9 mouse cellular contexts compared by ENCODE assay signal in the genomic region with DNA sequence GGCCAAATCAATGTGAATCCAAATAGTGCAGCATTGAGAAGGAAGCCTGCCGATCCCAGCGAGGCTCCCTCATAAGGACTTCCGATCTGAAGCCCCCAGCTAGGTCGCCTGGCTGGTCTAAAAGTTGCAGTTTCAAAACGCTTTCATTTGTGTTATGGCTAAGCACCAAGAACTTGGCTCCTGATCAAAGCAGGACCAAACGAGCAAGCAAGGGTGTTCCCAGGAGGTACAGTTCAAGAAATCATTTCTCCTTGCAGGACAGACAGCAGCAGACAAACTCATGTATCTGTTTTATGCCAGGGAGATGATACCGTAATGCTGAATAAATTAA.
DNase-seq lines count a peak whose midpoint lies in the region; ATAC-seq and TF ChIP-seq lines count a peak whose summit lies in the region.
"Had no signal": no experiment of that assay in that cellular context is flagged by ENCODE, and none has a peak within 500 bp of the region (broad histone marks: within the 10 kb centered on the region; RNA-seq: fewer than 3 reads in every experiment).

No protein-coding gene starts in this region.

- H3K4me2 ChIP-seq in heart, embryonic 14.5 days (ENCODE audit: low read length): peak overlapping the region; percentile 70
- H3K4me2 ChIP-seq in hindbrain, embryonic 14.5 days (replicated peaks): peak overlapping the region; percentile 59
- peak overlapping the region; percentile 63 for H3K4me2 ChIP-seq in midbrain, embryonic 12.5 days (replicated peaks)

- no peaks in the 10 kb centered on the region for H3K36me3 ChIP-seq in heart, embryonic 14.5 days (ENCODE audit: control insufficient read depth, insufficient read depth, low read length)
- no peaks in the 10 kb centered on the region for H3K36me3 ChIP-seq in hindbrain, embryonic 14.5 days (replicated peaks; ENCODE audit: control insufficient read depth, insufficient read depth)
- no peaks in the 10 kb centered on the region for H3K36me3 ChIP-seq in midbrain, embryonic 12.5 days
- no peaks in the 10 kb centered on the region for H3K36me3 ChIP-seq in thymus, adult 2 months (ENCODE audit: control insufficient read depth, insufficient read depth, low read length)

- no peak for ATAC-seq in heart, embryonic 14.5 days (ENCODE audit: insufficient number of reproducible peaks, insufficient read depth, low FRiP score, low read depth)
- ATAC-seq in hindbrain, embryonic 14.5 days (ENCODE audit: low FRiP score): no peak
- no peak for ATAC-seq in midbrain, embryonic 12.5 days (ENCODE audit: low FRiP score, low read depth)
- no peak for ATAC-seq in megakaryocyte, adult 5-6 weeks (ENCODE audit: poor library complexity, severe bottlenecking)

- peaks cover 8 to 15% of the 10 kb centered on the region in 2 experiments for H3K4me1 ChIP-seq in heart, embryonic 14.5 days (ENCODE audit: control insufficient read depth in 2 of 2, insufficient read depth in 2 of 2, low read length in 2 of 2)
- peaks cover 3% of the 10 kb centered on the region; the same call in 1 of the 2 replicates for H3K4me1 ChIP-seq in cortical plate, adult 2 months (ENCODE audit: control insufficient read depth, insufficient read depth, low read length)
- H3K4me1 ChIP-seq in hindbrain, embryonic 14.5 days (replicated peaks; ENCODE audit: control insufficient read depth, insufficient read depth, low read length): peaks cover 10% of the 10 kb centered on the region
- H3K4me1 ChIP-seq in midbrain, embryonic 12.5 days: peaks cover 21% of the 10 kb centered on the region
- peaks cover 9% of the 10 kb centered on the region for H3K4me1 ChIP-seq in thymus, adult 2 months (replicated peaks; ENCODE audit: control insufficient read depth, insufficient read depth, low read length)

- no peak for DNase-seq in heart, adult 9 months (ENCODE audit: low spot score in 2 of 2)
- no peak for DNase-seq in hindbrain, embryonic 14.5 days (ENCODE audit: low spot score)
- no peak for DNase-seq in natural killer cell, adult 2 months (ENCODE audit: low spot score in 2 of 2)
- no peak for DNase-seq in thymus, adult 2 months
- DNase-seq: thymus, postnatal 36 days had no signal

- peak overlapping the region; percentile 74 to 82 for H3K27ac ChIP-seq in heart, embryonic 14.5 days (replicated peaks in 1 of 2; ENCODE audit: control insufficient read depth in 1 of 2, insufficient read depth in 1 of 2, low read depth in 2 of 2, low read length in 2 of 2)
- no peak overlapping the region for H3K27ac ChIP-seq in cortical plate, adult 2 months (ENCODE audit: insufficient read depth, low read length)
- H3K27ac ChIP-seq in hindbrain, embryonic 14.5 days: peak overlapping the region; percentile 71; the same call in 1 of the 2 replicates
- H3K27ac ChIP-seq in midbrain, embryonic 12.5 days (replicated peaks): peak overlapping the region; percentile 64
- H3K27ac ChIP-seq in thymus, adult 2 months (ENCODE audit: control insufficient read depth, insufficient read depth, low read length): no peak overlapping the region

- H3K27me3 ChIP-seq in heart, embryonic 14.5 days (ENCODE audit: control insufficient read depth, insufficient read depth, low read length): 0 out of 2 replicates have a peak, but pooled peaks cover 3% of the 10 kb centered on the region
- H3K27me3 ChIP-seq in hindbrain, embryonic 14.5 days (ENCODE audit: control insufficient read depth, insufficient read depth, low read length): no peaks in the 10 kb centered on the region
- H3K27me3 ChIP-seq in midbrain, embryonic 12.5 days: no peaks in the 10 kb centered on the region
- no peaks in the 10 kb centered on the region for H3K27me3 ChIP-seq in thymus, adult 2 months (ENCODE audit: control insufficient read depth, insufficient read depth, low read length)

- TF ChIP-seq CTCF in cortical plate, adult 2 months (IDR thresholded peaks at IDR 0.05; ENCODE audit: extremely low read depth, insufficient read depth, low read length): no peak
- no peak for TF ChIP-seq CTCF in thymus, adult 2 months (IDR thresholded peaks at IDR 0.05; ENCODE audit: borderline replicate concordance, control insufficient read depth, extremely low read depth, insufficient read depth, low read length, poor library complexity)

- no peaks in the 10 kb centered on the region for H3K9me3 ChIP-seq in heart, embryonic 14.5 days (ENCODE audit: control insufficient read depth, low read length)
- H3K9me3 ChIP-seq in hindbrain, embryonic 14.5 days (ENCODE audit: control insufficient read depth, low read length): no peaks in the 10 kb centered on the region
- no peaks in the 10 kb centered on the region for H3K9me3 ChIP-seq in midbrain, embryonic 12.5 days

- WGBS in heart, embryonic 14.5 days: 36% methylated on average over 7 of the region's 7 CpGs
- WGBS in hindbrain, embryonic 14.5 days: 13% methylated on average over 7 of the region's 7 CpGs
- 17% methylated on average over 7 of the region's 7 CpGs for WGBS in midbrain, embryonic 12.5 days
- WGBS in thymus, adult 2 months: 81% methylated on average over 7 of the region's 7 CpGs

- peak overlapping the region; percentile 40 to 54 for H3K4me3 ChIP-seq in heart, embryonic 14.5 days (ENCODE audit: control insufficient read depth in 1 of 2, insufficient read depth in 1 of 2, low read depth in 1 of 2, low read length in 2 of 2)
- H3K4me3 ChIP-seq in cortical plate, adult 2 months (ENCODE audit: insufficient read depth, low read length): peak overlapping the region; percentile 38
- peak overlapping the region; percentile 28 for H3K4me3 ChIP-seq in hindbrain, embryonic 14.5 days (replicated peaks; ENCODE audit: low read length)
- H3K4me3 ChIP-seq in midbrain, embryonic 12.5 days: peak overlapping the region; percentile 37; the same call in 1 of the 2 replicates
- no peak overlapping the region for H3K4me3 ChIP-seq in thymus, adult 2 months (ENCODE audit: control insufficient read depth, insufficient read depth, low read length)

- H3K9ac ChIP-seq in heart, embryonic 14.5 days (ENCODE audit: low read length): peak overlapping the region; percentile 61
- peak overlapping the region; percentile 41; the same call in 1 of the 2 replicates for H3K9ac ChIP-seq in hindbrain, embryonic 14.5 days
- H3K9ac ChIP-seq in midbrain, embryonic 12.5 days (replicated peaks): peak overlapping the region; percentile 45

- TF ChIP-seq POLR2A in cortical plate, adult 2 months (IDR thresholded peaks at IDR 0.05; ENCODE audit: extremely low read depth, insufficient read depth, low read length): no peak
- TF ChIP-seq POLR2A in thymus, adult 2 months (IDR thresholded peaks at IDR 0.05; ENCODE audit: control insufficient read depth, extremely low read depth, insufficient read depth, low read length, poor library complexity): no peak

Comparison
In these comparisons a context has a peak if more than half of its experiments do, and no peak if none do; other contexts are left out.
1. H3K27ac ChIP-seq: peak in heart, embryonic 14.5 days (2 of 2), hindbrain, embryonic 14.5 days (single experiment) and midbrain, embryonic 12.5 days (single experiment); none in cortical plate, adult 2 months (single experiment) and thymus, adult 2 months (single experiment).
2. Peak in every context shown above with its lines, with median percentiles within 50 percentile points of each other: H3K4me2 ChIP-seq and H3K9ac ChIP-seq.